Mouse (Mus musculus) liver, embryonic 14 days (tissue): Measurements from ENCODE around the gene Cd63. TPM values are rescaled to one million over a fixed set of nuclear protein-coding genes. Genes with fewer than 3 reads are reported as not detected.

ENCODE experiments used
- polyA plus RNA-seq: library from polyadenylated mRNA; depleted of rRNA; stranded (reverse); fragments of >200 nt; gene quantifications from 2 replicates; pipeline ENCODE4 v1.2.3, GENCODE M21; 2012; rRNA removed

Gene Cd63
- 31.3 TPM in 2 replicates for polyA plus RNA-seq

DNA sequence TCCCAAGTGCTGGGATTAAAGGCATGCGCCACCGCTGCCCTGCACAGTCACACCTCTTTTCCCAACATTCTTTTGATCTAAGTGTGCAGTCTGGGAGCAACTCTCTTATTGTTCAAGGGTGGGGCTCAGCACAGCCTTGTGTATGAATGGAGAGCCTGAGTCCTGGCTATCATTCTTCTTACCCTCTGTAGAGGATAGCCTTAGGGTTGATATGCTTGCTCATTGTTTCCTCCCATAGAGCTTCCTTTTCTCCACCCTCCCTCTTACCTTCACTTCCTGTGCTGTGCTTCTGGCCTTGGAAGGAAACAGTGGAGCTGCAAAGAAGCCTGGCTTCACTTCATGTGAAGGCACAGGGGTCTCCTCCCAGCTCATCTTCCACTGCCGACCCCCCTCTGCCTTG lies at the start of gene Cd63:
Gene Cd63 (plus strand): TSS at position 292 of the 400 bp plus-strand sequence.

DNA sequence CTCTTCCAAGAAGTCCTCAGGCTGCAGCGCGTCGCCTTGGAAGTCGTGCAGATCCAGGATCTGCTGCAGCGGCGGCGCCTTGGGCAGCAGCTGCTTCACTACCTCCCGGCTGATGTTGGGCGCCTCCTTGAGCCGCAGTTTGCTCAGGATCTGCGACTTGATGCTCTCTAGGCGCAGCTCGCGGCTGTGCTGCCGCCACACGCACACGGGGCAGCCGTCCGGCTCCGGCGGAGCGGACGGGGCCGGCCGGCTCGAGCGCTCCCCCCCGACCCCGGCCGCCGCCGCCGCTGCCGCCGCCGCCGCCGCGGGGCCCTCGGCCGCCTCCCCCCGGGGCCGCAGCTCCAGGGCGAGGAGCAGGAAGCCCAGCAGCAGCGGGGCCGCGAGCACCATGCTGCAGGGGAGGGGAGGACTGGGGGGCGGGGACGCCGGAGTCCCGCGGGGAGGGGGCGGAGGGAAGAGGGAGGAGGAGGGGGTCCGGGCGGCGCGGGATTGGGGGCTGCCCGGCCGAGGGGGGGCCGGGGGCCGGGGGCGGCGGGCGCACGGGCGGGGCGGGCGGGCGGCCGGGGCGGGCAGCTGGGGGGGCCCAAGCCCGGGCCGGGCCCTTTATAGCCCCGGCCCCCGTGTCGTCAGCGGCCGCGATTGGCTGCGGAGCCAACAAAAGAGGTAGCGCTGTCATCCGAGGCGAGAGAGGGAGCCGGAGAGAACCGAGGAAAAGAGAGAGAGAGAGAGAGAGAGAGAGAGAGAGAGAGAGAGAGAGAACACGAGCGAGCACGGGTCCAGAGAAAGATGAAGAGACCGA lies 9.3 kb upstream of the Cd63 start, which contains the start of gene Gdf11:
Gene Gdf11 (minus strand): TSS at position 423 of the 799 bp plus-strand sequence.

DNA sequence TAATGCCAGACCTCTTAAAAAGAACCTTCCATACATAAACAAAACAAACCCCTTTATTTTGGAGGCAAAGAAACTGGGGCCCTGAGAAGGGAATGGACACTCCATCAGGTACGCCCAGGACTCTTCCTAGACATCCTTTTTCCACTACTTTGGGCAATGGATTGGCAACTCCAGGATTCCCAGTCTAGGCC lies 21.9 kb downstream of the Cd63 start, which contains the start of gene Rdh5:
Gene Rdh5 (minus strand): TSS at position 67 of the 191 bp plus-strand sequence.

DNA sequence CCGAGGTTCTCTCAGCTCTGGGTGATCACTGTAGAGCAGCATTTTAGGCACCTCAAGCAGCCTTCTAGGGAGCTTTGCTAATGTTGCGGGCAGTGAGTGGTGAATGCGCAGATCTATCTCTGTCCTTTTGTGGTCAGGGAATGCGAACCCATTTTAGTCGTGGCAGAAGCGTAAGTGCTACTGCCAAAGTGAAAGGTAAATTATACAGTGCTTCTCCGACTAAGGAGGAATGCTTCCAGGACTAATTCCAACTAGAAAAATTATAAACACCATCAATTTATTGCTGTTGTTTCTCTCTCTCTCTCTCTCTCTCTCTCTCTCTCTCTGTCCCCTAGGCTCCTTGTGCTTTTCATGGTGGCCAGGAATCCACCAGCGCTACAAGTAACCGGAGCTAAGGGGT lies 23.1 kb downstream of the Cd63 start, which contains the start of gene Bloc1s1:
Gene Bloc1s1 (minus strand): TSS at position 101 of the 400 bp plus-strand sequence.

DNA sequence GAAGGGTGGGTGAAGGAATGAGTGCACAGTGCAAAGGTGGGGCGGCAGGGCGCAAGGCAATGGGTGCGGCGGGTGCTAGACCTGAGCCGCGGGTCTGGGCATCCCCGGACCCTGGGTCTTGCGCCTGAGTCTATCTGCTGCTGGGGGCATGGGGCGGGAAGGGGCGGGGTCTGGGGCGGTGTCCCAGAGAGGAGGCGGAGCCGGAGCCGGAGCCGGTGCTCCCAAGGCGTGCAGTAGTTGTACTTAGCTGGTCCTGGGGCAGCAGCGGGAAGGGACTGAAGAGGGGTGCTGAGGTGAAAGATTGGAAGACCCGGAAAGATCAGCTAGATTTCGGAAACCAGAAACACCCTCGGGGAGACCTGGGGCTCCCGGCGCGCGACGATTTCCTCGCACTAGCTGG lies 32.8 kb downstream of the Cd63 start, which contains the start of gene Itga7:
Gene Itga7 (plus strand): TSS at position 245 of the 400 bp plus-strand sequence.

DNA sequence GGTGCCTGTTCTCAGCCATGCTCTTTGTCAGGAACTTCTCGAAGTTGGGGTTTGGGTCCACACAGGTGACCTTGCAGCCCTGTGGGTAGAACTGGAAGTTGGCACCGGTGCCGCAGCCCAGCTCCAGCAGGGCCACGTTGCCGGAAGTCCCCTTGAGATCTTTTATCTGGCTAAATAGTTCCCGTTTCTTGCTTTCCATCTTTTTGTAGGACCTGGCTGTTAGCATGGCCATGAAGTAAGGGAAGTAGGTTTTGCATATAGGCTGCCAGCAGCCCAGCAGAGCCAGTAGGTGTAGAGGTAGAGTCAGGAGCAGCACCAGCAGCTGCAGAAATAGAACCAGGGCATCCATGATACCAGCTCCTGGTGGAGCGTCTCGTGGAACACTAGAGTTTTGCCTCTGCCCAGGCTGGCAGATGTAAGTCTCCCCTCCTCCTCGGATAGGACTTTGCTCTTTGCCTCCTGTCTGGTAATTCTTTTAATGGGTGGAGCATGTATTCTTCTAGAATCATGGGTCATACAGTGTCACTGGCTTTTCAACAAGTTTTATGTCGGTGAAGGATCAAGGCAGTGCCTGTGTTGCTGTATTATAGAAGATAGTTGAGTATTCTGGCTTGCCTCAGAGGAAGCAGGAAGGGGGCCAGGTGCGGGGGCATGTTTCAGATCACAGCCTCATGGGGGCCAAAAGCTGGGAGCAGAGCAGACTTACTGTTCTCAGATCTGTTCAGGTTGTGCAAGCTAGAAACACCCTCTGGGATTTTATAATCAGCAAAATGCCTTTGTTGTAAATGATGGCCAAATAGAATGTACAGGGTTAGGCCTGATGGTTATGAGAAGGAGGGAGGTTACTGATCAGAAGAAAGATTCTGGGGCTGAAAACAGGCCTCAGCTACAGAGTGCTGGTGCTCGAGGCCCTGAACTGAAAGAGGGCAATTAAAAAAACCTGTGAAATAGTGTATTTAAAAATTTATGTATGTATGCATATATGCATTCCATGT lies 60.1 kb downstream of the Cd63 start, which contains the start of gene Mettl7b:
Gene Mettl7b (minus strand): TSS at position 399 of the 995 bp plus-strand sequence.

Other genes with a start within 250 kb of the Cd63 start
- gene Suox, start 226.9 kb upstream of the Cd63 start, polyA plus RNA-seq = 7.1 and 8.4 TPM in 2 replicates
- 18.4 and 20.3 TPM in 2 replicates for gene Rab5b, start 204.7 kb upstream of the Cd63 start, polyA plus RNA-seq
- 0.24 and 0.29 TPM in 2 replicates for gene Pmel, start 196.8 kb upstream of the Cd63 start, polyA plus RNA-seq
- gene Cdk2, start 196.0 kb upstream of the Cd63 start, polyA plus RNA-seq = 37.4 and 45.7 TPM in 2 replicates
- 1.6 and 1.8 TPM in 2 replicates for gene Dgka, start 156.1 kb upstream of the Cd63 start, polyA plus RNA-seq
- 18.7 and 21.6 TPM in 2 replicates for gene Pym1, start 153.1 kb upstream of the Cd63 start, polyA plus RNA-seq
- gene Mmp19, start 110.1 kb upstream of the Cd63 start, polyA plus RNA-seq = 7.4 and 9.2 TPM in 2 replicates
- gene Dnajc14, start 96.9 kb upstream of the Cd63 start, polyA plus RNA-seq = 5.6 and 7.6 TPM in 2 replicates
- 2.0 and 2.3 TPM in 2 replicates for gene Tmem198b, start 96.6 kb upstream of the Cd63 start, polyA plus RNA-seq
- 77.4 and 83.9 TPM in 2 replicates for gene Sarnp, start 83.7 kb upstream of the Cd63 start, polyA plus RNA-seq
- 43.0 and 48.9 TPM in 2 replicates for gene Ormdl2, start 79.3 kb upstream of the Cd63 start, polyA plus RNA-seq
- gene Gdf11, start 9.3 kb upstream of the Cd63 start, polyA plus RNA-seq = 0.41 and 0.44 TPM in 2 replicates
- gene Rdh5, start 21.9 kb downstream of the Cd63 start, polyA plus RNA-seq = 10.1 and 12.0 TPM in 2 replicates
- gene Bloc1s1, start 23.0 kb downstream of the Cd63 start, polyA plus RNA-seq = 91.9 and 94.0 TPM in 2 replicates
- 0.12 and 0.69 TPM in 2 replicates for gene Itga7, start 32.8 kb downstream of the Cd63 start, polyA plus RNA-seq
- 0.02 TPM in 2 replicates for gene Mettl7b, start 60.0 kb downstream of the Cd63 start, polyA plus RNA-seq
- gene Olfr9, start 88.4 kb downstream of the Cd63 start, polyA plus RNA-seq = not detected in 2 replicates
- not detected in 2 replicates for gene Olfr763, start 109.8 kb downstream of the Cd63 start, polyA plus RNA-seq
- gene Olfr764-ps1, start 138.9 kb downstream of the Cd63 start, polyA plus RNA-seq = not detected in 2 replicates
- gene Olfr765, start 149.0 kb downstream of the Cd63 start, polyA plus RNA-seq = not detected in 2 replicates
- not detected in 2 replicates for gene Olfr766-ps1, start 168.0 kb downstream of the Cd63 start, polyA plus RNA-seq
- gene Olfr767, start 181.9 kb downstream of the Cd63 start, polyA plus RNA-seq = not detected in 2 replicates
- not detected in 2 replicates for gene Olfr768, start 198.4 kb downstream of the Cd63 start, polyA plus RNA-seq
- gene Olfr769, start 216.9 kb downstream of the Cd63 start, polyA plus RNA-seq = not detected in 2 replicates
- gene Olfr770, start 238.0 kb downstream of the Cd63 start, polyA plus RNA-seq = not detected in 2 replicates